In the genomic region with DNA sequence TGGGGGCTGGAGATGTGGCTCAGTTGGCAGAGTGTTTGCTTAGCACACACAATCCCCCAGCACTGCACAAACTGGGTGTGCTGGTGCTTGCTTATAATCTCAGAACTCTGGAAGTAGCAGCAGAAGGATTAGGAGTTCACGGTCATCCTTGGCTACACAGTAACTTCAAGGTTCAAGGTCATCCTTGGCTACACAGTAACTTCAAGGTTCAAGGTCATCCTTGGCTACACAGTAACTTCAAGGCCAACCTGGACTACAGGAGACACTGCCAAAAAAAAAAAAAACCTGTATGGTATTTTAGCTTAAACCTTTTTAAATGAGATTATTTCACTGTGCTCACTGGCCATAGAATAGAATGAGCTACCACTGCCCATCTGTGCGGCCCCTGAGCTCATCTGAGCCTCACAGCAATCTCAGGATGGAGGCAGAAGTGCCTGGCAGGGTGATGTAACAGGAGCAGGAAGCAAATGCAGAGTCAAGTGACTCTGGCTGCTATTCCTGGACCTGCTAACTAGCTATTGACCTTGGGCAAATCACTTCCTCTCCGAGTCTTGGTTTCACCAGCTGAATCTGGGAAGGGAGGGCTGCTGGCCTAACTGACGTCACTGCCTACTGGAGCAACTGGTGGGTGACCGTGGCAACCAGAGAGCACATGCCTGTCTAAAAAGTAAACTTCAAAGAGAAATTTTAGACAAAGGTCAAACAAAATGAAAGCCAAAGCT, we compare ENCODE assay signal across 9 mouse cellular contexts. TPM values are rescaled to one million over a fixed set of nuclear protein-coding genes. Genes with fewer than 3 reads are reported as not detected.
DNase-seq lines count a peak whose midpoint lies in the region; ATAC-seq lines count a peak whose summit lies in the region.
"Had no signal": no experiment of that assay in that cellular context is flagged by ENCODE, and none has a peak within 500 bp of the region (broad histone marks: within the 10 kb centered on the region; RNA-seq: fewer than 3 reads in every experiment).

No protein-coding gene starts in this region.

- H3K36me3 ChIP-seq in limb, embryonic 10.5 days, result no peaks in the 10 kb centered on the region
- peaks cover 74% of the 10 kb centered on the region for H3K36me3 ChIP-seq in hindbrain, embryonic 13.5 days

- H3K4me3 ChIP-seq in brown adipose tissue, adult 24 weeks (ENCODE audit: insufficient read depth, low read depth, low read length), result no peak overlapping the region
- H3K4me3 ChIP-seq in limb, embryonic 10.5 days, result no peak overlapping the region
- no peak overlapping the region for H3K4me3 ChIP-seq in hindbrain, embryonic 13.5 days
- H3K4me3 ChIP-seq: limb, embryonic 12.5 days had no signal

- no peak overlapping the region for H3K4me2 ChIP-seq in hindbrain, embryonic 13.5 days
- H3K4me2 ChIP-seq: limb, embryonic 12.5 days had no signal

- no peaks in the 10 kb centered on the region for H3K9me3 ChIP-seq in limb, embryonic 10.5 days (replicated peaks)
- H3K9me3 ChIP-seq in hindbrain, embryonic 13.5 days, result no peaks in the 10 kb centered on the region
- H3K9me3 ChIP-seq: limb, embryonic 12.5 days had no signal

- H3K27ac ChIP-seq in brown adipose tissue, adult 24 weeks (replicated peaks; ENCODE audit: low read depth, low read length), result peak overlapping the region; percentile 68
- no peak overlapping the region for H3K27ac ChIP-seq in limb, embryonic 10.5 days
- no peak overlapping the region for H3K27ac ChIP-seq in hindbrain, embryonic 13.5 days
- H3K27ac ChIP-seq: limb, embryonic 12.5 days had no signal

- DNase-seq in ZHBTc4 (ENCODE audit: low read depth, low spot score), result peak; percentile 66
- peak; percentile 73 for DNase-seq in kidney, adult 18-20 months
- peak; percentile 25 for DNase-seq in lung, postnatal 14 days
- no peak for DNase-seq in limb, embryonic 10.5 days (ENCODE audit: low spot score)

- no peaks in the 10 kb centered on the region for H3K27me3 ChIP-seq in limb, embryonic 10.5 days (ENCODE audit: low read depth, poor library complexity, severe bottlenecking)
- H3K27me3 ChIP-seq in hindbrain, embryonic 13.5 days, result no peaks in the 10 kb centered on the region
- H3K27me3 ChIP-seq: limb, embryonic 12.5 days had no signal

- ATAC-seq in erythroid progenitor cell, adult 5-6 weeks (replicated peaks; ENCODE audit: low FRiP score, poor library complexity, severe bottlenecking), result no peak
- no peak for ATAC-seq in hindbrain, embryonic 13.5 days (ENCODE audit: low FRiP score)

- H3K9ac ChIP-seq in hindbrain, embryonic 13.5 days, result no peak overlapping the region
- H3K9ac ChIP-seq: limb, embryonic 12.5 days had no signal

- 71% methylated on average over 5 of the region's 5 CpGs for WGBS in limb, embryonic 10.5 days
- 68% methylated on average over 5 of the region's 5 CpGs for WGBS in hindbrain, embryonic 13.5 days

- H3K4me1 ChIP-seq in brown adipose tissue, adult 24 weeks (ENCODE audit: control insufficient read depth, insufficient read depth, insufficient read length, low read length), result 0 out of 2 replicates have a peak, but pooled peaks cover 2% of the 10 kb centered on the region
- peaks cover 2% of the 10 kb centered on the region; the same call in 1 of the 2 replicates for H3K4me1 ChIP-seq in limb, embryonic 10.5 days
- H3K4me1 ChIP-seq in hindbrain, embryonic 13.5 days (replicated peaks), result no peaks in the 10 kb centered on the region
- H3K4me1 ChIP-seq: limb, embryonic 12.5 days had no signal

RNA-seq across cellular contexts. Expression of a gene that starts 24.2 kb away (rescaled TPM):
- 3.5 and 5.0 TPM in 2 replicates for polyA plus RNA-seq in brown adipose tissue, adult 24 weeks (2012; ENCODE audit: insufficient read depth, insufficient read length, missing spikeins)
- 4.6 TPM in 1 of 2 replicates, not detected in the other for total RNA-seq in erythroid progenitor cell, adult 5-6 weeks (2015; ENCODE audit: low replicate concordance)
- 0.23 and 0.26 TPM in 2 replicates for total RNA-seq in erythroid progenitor cell, adult 5-6 weeks (2017; ENCODE audit: low replicate concordance)
- polyA plus RNA-seq in limb, embryonic 10.5 days (2016; fragmentation: Nextera tagmentation; extraction: Ambion mirVana), result 12.1 and 12.7 TPM in 2 replicates
- polyA plus RNA-seq in hindbrain, embryonic 13.5 days (2015; fragmentation: Nextera tagmentation; extraction: Ambion mirVana), result 34.5 and 36.8 TPM in 2 replicates

RNA-seq across cellular contexts. Expression of a gene that starts 56.9 kb away (rescaled TPM):
- not detected in 2 replicates for polyA plus RNA-seq in brown adipose tissue, adult 24 weeks (2012; ENCODE audit: insufficient read depth, insufficient read length, missing spikeins)
- total RNA-seq in erythroid progenitor cell, adult 5-6 weeks (2015; ENCODE audit: low replicate concordance), result not detected in 2 replicates
- not detected in 2 replicates for total RNA-seq in erythroid progenitor cell, adult 5-6 weeks (2017; ENCODE audit: low replicate concordance)
- polyA plus RNA-seq in limb, embryonic 10.5 days (2016; fragmentation: Nextera tagmentation; extraction: Ambion mirVana), result not detected in 2 replicates
- polyA plus RNA-seq in hindbrain, embryonic 13.5 days (2015; fragmentation: Nextera tagmentation; extraction: Ambion mirVana), result 0.43 and 0.62 TPM in 2 replicates
- polyA plus RNA-seq: limb, embryonic 12.5 days; stomach, embryonic 14.5 days had no signal
